Mouse (Mus musculus): ENCODE measurements around the gene Rae1.

Rae1 gene

DNA sequence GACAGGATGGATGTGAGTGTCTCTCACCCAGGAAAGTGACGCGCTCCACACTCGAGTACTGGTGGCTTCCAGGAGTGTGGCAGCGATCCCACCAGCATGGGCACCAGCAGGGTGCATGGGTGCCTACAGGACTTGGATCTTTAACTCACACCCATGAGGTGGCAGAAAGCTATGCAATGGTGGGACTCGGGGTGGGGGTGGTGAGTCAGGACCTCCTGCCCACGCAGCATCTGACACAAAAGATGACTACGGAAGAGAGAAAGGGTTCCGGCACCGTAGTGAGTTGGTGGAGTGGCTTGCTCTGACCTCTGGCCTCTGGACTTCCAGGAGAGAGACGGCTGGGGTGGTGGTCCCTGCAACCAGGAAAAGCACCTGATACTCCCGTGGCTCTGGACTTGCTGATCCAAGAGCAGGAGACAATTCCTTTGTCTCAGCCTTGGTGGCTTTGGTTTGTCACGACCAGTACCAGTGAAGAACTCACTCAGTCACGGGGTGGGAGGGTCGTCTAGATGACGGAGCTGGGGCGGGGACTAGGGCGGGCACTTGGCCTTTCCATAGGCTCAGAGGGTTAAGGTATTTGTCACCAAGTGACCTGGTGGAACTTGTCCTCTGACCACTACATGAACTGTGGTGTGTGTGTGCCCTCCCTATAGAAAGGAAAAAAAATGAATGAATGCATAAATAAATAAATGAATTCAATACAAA is 48.3 kb downstream of the Rae1 start:
- no peak for DNase-seq (ENCODE audit: extremely low read depth, low read depth)

DNA sequence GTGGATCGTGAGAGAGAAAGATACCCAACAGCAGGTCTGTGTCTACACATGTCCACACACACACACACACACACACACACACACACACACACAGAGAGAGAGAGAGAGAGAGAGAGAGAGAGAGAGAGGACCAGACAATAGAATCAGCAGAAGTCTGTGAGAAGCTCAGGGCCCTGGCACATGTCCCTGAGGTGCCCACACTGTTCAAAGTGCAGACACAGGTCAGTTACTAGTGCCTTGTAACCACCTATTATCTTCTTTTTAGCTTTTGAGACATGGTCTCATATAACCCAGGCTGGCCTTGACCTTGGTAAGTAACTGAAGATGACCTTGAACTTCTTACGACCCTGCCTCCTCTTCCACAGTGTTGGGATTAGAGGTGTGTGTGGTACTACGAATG is 49.3 kb downstream of the Rae1 start:
- DNase-seq (ENCODE audit: extremely low read depth, low read depth), result no peak

DNA sequence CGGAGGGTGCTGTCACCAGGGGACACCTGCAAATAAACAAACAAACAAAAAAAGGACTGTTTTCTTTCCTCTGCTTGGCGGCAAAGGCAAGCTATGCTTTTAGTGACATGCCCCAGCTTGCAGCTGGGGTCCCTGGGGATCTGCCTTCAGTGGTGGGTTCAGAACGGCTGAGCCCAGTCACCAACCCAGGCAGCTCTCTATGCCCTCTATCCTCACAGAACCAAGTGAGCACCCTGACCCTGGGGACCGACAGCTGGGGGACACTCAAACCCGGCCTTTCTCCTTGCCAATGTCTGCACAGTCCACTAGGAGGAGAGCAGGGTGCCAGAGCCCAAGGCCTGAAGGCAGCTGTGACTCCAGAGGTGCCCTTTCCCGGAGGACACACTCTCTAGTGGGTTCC is 49.9 kb downstream of the Rae1 start:
- DNase-seq (ENCODE audit: extremely low read depth, low read depth), result no peak

DNA sequence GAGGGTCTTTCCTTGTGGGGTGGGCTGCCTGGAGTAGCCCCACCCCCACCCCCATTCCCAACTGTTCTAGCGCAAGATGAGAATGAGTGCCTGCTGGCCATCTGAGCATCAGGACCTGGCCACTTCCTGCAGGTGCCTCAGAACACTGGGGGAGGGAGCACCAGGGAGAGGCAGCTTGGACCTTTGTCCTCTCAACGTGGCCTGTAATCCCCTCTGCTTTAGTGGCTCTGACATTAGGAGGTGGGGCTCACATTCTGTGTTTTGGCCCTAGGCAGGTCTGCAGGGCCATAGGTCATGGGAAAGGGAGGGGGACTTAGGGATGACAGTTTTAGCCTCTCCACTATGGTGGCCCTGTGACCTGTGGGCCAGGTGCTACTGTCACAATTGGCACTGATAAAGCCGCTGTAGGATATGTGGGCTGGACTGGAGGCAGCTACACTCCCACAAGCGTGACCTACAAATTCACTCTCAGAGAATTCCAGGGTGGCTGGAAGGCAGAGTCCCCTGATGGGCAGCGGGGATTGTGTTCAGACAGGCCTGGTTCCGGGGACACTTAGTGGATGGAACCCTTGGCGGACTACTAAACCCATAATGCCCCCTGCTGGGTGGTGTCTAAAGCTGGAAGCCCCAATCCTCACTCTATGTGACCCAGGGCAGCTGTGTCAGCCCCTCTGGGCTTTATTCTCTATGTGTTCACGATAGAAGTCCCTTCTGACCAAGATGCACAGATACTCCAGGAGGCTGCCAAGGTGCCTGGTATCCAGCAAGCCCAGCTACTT is 50.9 kb downstream of the Rae1 start:
- no peak for DNase-seq (ENCODE audit: extremely low read depth, low read depth)

DNA sequence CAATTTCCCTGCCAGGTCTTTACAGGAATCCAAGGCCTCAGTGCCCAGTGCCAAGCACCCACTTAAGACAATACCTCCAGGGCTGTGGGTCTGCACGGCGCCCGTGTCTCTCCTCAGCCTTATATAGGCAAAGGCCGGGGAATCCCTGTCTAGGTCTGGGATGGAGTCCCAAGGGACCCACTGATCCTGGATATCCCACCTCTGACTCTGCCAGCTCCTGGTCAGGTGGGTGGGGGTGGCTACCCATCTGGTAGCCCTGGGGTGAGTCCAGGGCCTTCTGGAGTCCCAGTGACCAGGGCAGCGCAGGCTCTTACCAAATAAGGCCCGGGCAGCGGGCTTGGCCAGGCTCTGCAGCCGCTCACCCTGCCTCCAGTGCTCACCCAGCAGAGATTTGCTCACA is 53.0 kb downstream of the Rae1 start:
- DNase-seq (ENCODE audit: extremely low read depth, low read depth), result no peak

DNA sequence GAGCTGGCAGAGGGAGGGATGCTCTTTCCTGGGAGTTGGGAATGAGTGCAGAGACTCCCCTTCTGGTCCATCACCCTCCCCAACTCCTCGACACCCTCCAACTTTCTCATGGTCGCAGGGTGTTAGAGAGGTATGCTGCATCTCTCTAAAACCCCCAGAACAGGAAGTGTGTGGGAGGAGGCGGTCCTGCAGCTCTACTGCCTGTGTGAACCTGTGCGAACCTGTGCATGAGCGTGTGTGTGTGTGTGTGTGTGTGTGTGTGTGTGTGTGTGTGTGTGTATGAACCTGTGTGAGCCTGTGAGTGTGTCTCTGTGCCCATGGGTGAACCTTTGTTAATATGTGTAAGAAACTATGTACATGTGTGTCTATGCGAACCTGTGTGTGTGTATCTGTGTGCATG is 53.9 kb downstream of the Rae1 start:
- no peak for DNase-seq (ENCODE audit: extremely low read depth, low read depth)

DNA sequence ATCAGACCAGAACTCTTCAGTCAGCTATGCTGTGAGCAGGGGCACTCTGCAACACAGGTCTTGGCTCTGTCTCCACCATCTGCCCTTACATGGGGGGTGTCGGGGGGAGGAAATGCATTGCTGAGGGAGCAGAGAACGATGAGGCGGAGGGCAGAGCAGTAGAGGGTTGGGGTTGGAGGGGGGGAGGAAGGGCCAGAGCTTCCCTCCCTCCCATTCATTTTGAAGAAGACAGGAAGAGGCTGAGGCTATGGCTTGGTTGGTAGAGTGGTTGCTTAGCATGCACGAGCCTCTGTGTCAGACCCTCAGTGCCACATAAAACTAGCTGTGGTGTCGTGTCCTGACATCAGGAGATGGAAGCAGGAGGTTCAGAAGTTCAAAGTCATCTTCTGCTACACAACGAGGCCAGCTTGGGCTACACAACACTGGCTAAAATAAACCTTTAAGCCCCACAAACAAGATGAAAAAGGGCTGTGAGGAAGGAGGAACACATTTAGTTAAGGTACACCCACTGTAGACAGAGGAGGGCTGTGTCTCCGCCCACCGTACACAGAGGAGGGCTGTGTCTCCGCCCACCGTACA is 56.5 kb downstream of the Rae1 start:
- DNase-seq (ENCODE audit: extremely low read depth, low read depth), result no peak

DNA sequence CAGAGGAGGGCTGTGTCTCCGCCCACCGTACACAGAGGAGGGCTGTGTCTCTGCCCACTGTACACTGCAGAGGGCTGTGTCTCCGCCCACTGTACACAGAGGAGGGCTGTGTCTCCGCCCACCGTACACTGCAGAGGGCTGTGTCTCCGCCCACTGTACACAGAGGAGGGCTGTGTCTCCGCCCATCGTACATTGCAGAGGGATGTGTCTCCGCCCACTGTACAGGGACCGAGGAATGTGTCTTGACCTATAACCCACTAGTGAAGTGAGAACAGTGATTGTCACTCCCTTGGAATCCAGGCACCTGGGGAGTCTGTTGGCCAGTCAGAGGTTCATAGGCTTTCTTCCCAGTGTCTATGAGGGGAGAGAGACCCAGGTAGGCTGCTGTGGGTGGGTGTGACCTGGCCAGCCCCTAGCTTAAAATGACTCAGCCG is 57.0 kb downstream of the Rae1 start:
- DNase-seq (ENCODE audit: extremely low read depth, low read depth), result peak; percentile 56

DNA sequence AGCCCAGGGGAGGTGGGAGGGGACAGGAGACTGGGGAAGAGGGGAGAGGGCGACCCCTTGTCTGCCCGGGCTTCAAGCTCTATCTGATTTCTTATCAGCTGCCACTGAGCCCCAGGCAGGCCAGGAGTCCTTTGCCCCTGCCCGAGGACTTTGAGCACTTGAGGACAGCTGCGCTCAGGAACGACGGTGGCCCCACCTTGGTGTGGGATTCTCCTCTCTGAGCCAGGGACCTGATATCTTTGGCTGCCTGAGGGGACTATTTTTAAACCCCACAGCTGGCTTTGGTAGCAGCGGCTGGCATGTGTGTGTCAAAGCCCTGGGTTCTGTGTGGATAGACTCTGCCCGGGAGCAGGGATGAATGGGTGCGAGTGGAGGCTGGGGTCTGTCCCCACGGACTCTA is 57.7 kb downstream of the Rae1 start:
- DNase-seq (ENCODE audit: extremely low read depth, low read depth), result no peak

DNA sequence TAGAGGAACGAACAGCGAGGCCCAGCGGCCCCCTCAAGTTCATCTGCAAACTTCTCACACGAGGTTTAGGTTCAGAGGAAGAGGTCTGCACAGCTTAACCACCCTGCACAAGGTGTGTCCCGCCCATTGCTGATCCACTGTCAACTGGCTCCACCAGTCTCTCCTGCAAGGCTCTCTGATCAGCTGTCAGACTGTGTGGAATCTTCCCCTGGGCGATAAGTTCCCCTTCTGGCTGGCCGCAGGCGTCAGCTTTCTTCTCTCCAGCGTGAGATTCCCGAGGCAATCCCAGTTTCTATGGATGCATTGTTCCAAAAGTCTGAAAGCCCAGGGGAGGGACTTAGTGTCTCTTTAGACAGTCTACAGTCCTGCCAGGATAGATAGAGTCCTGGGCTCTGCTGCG is 58.3 kb downstream of the Rae1 start:
- no peak for DNase-seq (ENCODE audit: extremely low read depth, low read depth)

DNA sequence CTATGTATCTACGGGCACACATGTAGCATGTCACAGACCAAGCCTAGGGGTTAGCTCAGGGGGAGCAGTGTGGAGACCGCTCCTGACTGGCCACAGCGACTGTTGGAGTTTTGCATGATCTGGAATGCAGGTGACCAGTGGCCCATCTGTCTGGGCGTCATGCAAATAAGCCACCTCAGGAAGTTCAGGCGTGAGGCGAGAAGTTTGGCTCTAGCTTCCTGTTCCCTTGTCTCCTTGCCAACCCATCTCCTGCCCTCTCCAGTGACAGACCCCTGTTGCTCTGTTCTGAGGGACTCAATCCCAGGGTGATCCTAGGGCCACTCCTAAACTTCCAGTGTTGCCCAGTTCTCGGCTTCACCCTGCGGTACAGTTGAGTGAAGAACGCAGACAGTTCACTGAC is 60.5 kb downstream of the Rae1 start:
- no peak for DNase-seq (ENCODE audit: extremely low read depth, low read depth)

DNA sequence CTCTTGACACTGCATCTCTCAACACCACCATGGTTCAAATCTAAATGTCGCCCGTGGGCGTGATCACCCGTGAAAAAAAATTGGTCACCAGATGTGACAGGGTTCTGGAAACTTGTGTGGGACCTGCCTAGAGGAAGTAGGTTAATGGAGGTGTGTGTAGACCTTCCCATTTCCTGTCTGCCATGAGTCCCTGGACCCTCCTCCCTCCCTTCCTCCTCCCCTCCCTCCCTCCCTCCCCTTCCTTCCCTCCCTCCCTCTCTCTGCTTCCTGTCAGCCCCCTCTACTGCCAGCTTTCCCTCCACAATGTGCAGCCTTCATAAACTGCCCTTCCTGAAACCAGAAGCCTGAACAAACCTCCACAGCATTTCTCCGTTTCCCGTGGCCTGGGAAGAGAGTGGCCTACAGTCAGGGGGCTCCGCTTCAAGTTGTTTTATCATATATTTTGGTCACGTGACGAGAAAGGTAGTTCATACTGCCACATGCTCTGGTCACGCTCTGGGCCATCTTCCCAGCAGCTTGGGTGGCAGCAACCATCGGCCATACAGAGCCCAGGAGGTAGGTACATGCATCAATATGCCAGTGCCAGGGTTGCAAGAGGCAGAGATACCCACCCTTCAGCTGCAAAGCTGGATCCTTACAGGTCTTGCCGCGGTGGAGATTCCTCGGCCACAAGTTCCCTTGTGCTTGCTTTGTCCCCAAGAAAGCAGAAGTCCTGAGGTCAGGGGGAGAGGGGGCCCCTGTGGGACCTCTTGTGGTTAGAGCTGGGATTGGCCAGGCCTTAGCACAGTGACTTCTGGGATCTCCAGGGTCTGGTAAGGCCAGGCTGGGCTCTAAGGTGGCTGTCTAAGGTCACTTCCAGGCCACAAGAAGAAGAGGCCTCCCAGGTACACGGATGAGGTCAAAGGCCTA is 61.8 kb downstream of the Rae1 start:
- no peak for DNase-seq (ENCODE audit: extremely low read depth, low read depth)

DNA sequence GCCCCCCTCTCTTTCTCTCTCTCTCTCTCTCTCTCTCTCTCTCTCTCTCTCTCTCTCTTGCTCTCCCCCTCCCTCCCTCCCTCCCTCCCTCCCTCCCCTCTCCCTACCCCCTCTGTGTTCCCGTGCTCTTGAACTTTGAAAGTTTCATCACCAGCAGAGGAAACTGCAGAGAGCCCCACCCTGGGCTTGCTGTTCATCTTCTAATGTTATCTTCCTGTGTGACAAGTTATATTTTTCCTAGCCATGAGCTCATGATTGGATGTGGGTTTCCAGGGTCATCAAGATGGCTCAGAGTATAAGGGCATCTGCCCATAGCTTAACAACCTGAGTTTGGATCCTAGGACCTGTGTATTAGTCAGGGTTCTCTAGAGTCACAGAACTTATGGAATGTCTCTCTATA is 63.3 kb downstream of the Rae1 start:
- no peak for DNase-seq (ENCODE audit: extremely low read depth, low read depth)

DNA sequence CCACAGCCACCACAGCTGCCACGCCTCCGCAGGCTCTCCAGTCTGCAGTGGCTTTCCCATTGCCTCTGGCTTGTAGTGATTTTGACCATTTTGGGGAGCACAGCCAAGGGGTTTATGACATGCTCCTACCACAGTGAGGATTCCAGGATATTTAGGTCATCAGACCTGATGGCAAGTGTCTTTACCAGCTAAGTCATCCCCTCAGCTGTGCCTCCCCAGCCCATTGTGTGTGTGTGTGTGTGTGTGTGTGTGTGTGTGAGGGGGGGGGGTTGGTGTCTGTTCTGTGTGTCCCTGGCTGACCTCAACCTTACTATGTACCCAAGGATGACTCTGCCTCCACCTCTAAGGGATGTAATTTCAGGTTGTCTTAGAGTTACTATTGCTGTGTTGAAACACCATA is 64.9 kb downstream of the Rae1 start:
- no peak for DNase-seq (ENCODE audit: extremely low read depth, low read depth)
